Mouse (Mus musculus) midbrain, embryonic 10.5 days (tissue): ENCODE measurements at regions not wholly inside any gene's neighbourhood (a gene's known extent, or its start where the extent isn't known, plus 50 kb on each side); places are given as distances from the start of the nearest gene placed in this dataset.

Source experiments
- DNase-seq: peaks from one replicate; pipeline ENCODE4 v3.0.0-alpha.2; 2017; ENCODE audit warnings: low spot score
- H3K27ac ChIP-seq: fragments of 300-500 bp; sonication (generic); replicated peaks from 2 replicates; pipeline ENCODE4 v1.5.1; 2016; ENCODE audit warnings: mild to moderate bottlenecking
- H3K27me3 ChIP-seq: fragments of 300-500 bp; sonication (generic); 2 replicates; pipeline ENCODE4 v1.6.1; 2016; ENCODE audit warnings: low read depth, mild to moderate bottlenecking; ENCODE audit not compliant: poor library complexity, severe bottlenecking
- H3K36me3 ChIP-seq: fragments of 300-500 bp; sonication (generic); 2 replicates; pipeline ENCODE4 v1.6.1; 2016; ENCODE audit warnings: mild to moderate bottlenecking, moderate library complexity
- H3K4me1 ChIP-seq: fragments of 300-500 bp; sonication (generic); 2 replicates; pipeline ENCODE4 v1.6.1; 2016
- H3K4me3 ChIP-seq: fragments of 300-500 bp; sonication (generic); 2 replicates; pipeline ENCODE4 v1.5.1; 2016; ENCODE audit warnings: mild to moderate bottlenecking, moderate library complexity
- H3K9me3 ChIP-seq: fragments of 300-500 bp; sonication (generic); replicated peaks from 2 replicates; pipeline ENCODE4 v1.6.1; 2016; ENCODE audit warnings: mild to moderate bottlenecking
- WGBS: fragments of 180-500 bp; shearing (Covaris S2); methylation state at CpG from one replicate; pipeline ENCODE4 v1.1.7; 2016; 5-methylcytosine and 5-hydroxymethylcytosine counted together

- 79% methylated on average over 10 of the region's 10 CpGs for WGBS
- Histone ChIP-seq H3K27ac (peak overlapping the region; percentile 75; the same call in 1 of the 2 replicates), H3K27me3 (peaks cover 30% of the 10 kb centered on the region)
Measured at GRCm38 (mm10) chr9:46704151-46704905, 294.2 kb upstream of the Gm4791 start.

DNA sequence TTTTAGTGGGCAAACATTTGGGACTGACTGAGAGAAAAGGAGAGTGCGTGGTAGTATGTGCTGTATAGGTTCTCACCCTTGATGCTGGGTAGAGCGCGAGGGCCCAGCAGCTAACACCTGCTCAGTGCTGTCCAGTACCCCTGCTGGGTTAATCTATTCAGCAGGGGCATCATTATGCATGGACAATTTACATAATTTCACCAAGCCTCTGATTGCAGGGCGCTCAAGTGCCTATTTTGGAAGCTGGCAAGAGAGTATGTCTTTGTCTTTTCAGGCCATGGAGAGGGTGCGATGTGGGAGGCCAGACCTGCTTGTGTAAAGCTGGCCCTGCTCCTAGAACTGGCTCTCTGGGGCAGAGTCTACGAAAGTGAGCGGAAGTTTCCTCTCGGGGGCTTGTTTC lies 294.9 kb upstream of the Gm4791 start:
- no peaks in the 10 kb centered on the region for H3K36me3 ChIP-seq
- H3K4me3 ChIP-seq: no peak overlapping the region
- peaks cover 30% of the 10 kb centered on the region for H3K27me3 ChIP-seq
- DNase-seq: no peak
- H3K27ac ChIP-seq: peak overlapping the region; percentile 75
- H3K9me3 ChIP-seq: no peaks in the 10 kb centered on the region
- H3K4me1 ChIP-seq: peaks cover 30% of the 10 kb centered on the region
- WGBS: 64% methylated on average over 8 of the region's 8 CpGs

More at GRCm38 (mm10) chr9:46704151-46704905, 294.2 kb upstream of the Gm4791 start:
- Histone ChIP-seq H3K4me3 (no peak overlapping the region), H3K36me3 (no peaks in the 10 kb centered on the region), H3K9me3 (no peaks in the 10 kb centered on the region), H3K4me1 (peaks cover 30% of the 10 kb centered on the region)
- no peak for DNase-seq

GRCm38 (mm10) chr9:46702901-46703636 lies 295.5 kb upstream of the Gm4791 start:
- DNase-seq: peak; percentile 17
- 47% methylated on average over 13 of the region's 13 CpGs for WGBS
- Histone ChIP-seq H3K27me3 (peaks cover 30% of the 10 kb centered on the region), H3K4me1 (peaks cover 30% of the 10 kb centered on the region), H3K9me3 (no peaks in the 10 kb centered on the region), H3K4me3 (no peak overlapping the region), H3K27ac (peak overlapping the region; percentile 75), H3K36me3 (no peaks in the 10 kb centered on the region)

- Histone ChIP-seq H3K4me3 (peak overlapping the region; percentile 17; the same call in 1 of the 2 replicates), H3K36me3 (no peaks in the 10 kb centered on the region), H3K27ac (peak overlapping the region; percentile 75), H3K4me1 (peaks cover 30% of the 10 kb centered on the region), H3K27me3 (peaks cover 28% of the 10 kb centered on the region), H3K9me3 (no peaks in the 10 kb centered on the region)
- WGBS: 26% methylated on average over 16 of the region's 16 CpGs
- peak; percentile 35 for DNase-seq
Measured at GRCm38 (mm10) chr9:46702053-46702900, 296.3 kb upstream of the Gm4791 start.

DNA sequence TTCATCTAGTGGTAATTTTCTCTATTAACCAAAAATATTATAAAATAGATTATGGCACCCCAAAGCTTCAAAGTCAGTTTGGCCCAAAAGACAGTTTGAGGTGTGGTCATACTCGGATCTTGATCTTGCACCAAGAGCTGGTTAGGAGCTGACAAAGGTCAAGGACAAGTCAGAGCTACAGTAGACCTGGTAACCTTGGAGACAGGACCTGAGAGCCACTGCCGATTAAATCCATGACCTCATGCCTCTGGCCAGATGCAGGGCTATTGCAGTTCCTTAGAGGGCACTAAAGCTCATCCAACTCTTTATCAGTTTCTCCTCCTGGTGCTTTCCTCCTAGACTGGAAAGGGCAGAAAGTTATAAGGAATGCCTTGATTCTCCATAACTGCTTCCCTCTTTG lies 302.4 kb upstream of the Gm4791 start:
- Histone ChIP-seq H3K4me3 (no peak overlapping the region), H3K9me3 (no peaks in the 10 kb centered on the region), H3K27ac (no peak overlapping the region), H3K4me1 (no peaks in the 10 kb centered on the region), H3K36me3 (no peaks in the 10 kb centered on the region), H3K27me3 (no peaks in the 10 kb centered on the region)
- no peak for DNase-seq
- WGBS: 78% methylated on average over 2 of the region's 2 CpGs

DNA sequence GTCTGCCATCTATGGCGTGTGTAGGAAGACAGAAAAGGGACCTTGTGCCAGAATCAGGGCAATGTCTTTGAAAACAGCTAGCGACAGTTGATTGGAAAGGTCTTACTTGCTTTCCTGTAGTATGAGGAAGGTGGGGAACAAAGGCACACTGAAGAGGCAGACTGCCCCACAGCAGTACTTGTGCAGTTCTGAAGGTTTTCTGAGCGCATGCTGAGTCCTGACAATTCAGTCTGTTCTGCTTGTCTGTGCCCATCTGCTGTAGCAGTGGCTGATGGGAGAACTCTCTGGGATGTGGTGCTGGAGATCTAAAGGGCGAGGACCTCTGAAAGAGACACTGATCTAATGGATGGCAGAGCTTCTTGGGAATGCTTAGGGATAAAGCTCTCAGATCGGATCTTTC lies 309.2 kb upstream of the Gm4791 start:
- DNase-seq: no peak
- peaks cover 13% of the 10 kb centered on the region; the same call in 1 of the 2 replicates for H3K4me1 ChIP-seq
- no peaks in the 10 kb centered on the region for H3K9me3 ChIP-seq
- 77% methylated on average over 5 of the region's 5 CpGs for WGBS
- H3K27ac ChIP-seq: no peak overlapping the region
- no peaks in the 10 kb centered on the region; the same call in 1 of the 2 replicates for H3K27me3 ChIP-seq
- H3K4me3 ChIP-seq: no peak overlapping the region
- no peaks in the 10 kb centered on the region for H3K36me3 ChIP-seq

DNA sequence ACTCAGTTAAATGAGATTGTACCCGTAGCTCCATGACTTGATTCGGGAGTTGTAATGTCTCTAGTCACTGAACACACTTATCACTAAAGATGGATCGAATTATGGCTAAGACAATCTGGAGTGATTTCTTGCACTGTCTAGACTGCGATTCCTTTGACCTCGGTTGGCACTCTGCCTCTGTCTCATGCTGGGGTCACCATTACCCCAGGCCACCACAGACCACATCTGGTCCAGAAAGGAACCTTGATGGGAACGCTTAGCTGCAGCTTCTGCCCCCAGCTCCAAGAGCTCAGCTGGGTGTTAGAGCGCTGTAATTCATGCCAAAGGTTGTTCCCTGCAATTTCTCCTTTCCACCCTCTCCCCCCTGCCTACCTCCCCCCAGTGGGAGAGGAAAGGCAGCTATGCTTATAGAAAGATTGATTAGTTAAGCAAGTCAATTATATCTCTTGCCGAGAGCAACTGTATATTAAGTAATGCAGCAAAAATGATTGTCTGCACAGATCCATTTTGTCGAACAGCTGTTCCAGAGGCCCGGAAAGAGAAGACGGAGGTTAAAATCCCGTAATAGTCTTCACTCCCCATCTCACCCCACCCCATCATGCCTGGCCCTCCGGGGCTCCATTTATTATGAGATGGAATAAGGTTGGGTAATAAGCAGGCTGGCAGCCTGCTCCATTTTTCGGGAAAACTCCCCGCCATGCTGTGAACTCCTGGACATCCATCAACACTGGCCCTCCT lies 314.3 kb upstream of the Gm4791 start:
- WGBS: 88% methylated on average over 15 of the region's 15 CpGs
- no peaks in the 10 kb centered on the region; the same call in 1 of the 2 replicates for H3K27me3 ChIP-seq
- H3K36me3 ChIP-seq: no peaks in the 10 kb centered on the region
- H3K27ac ChIP-seq: no peak overlapping the region; the same call in 1 of the 2 replicates
- no peak overlapping the region for H3K4me3 ChIP-seq
- peaks cover 12% of the 10 kb centered on the region; the same call in 1 of the 2 replicates for H3K4me1 ChIP-seq
- no peak for DNase-seq
- H3K9me3 ChIP-seq: no peaks in the 10 kb centered on the region

- no peaks in the 10 kb centered on the region for H3K4me1 ChIP-seq
- H3K27ac ChIP-seq: no peak overlapping the region
- no peaks in the 10 kb centered on the region for H3K27me3 ChIP-seq
- 69% methylated on average over 3 of the region's 3 CpGs for WGBS
- no peak overlapping the region for H3K4me3 ChIP-seq
- H3K36me3 ChIP-seq: no peaks in the 10 kb centered on the region
- DNase-seq: no peak
- no peaks in the 10 kb centered on the region for H3K9me3 ChIP-seq
Measured at GRCm38 (mm10) chr9:46672050-46672449, 326.5 kb upstream of the Gm4791 start.

DNA sequence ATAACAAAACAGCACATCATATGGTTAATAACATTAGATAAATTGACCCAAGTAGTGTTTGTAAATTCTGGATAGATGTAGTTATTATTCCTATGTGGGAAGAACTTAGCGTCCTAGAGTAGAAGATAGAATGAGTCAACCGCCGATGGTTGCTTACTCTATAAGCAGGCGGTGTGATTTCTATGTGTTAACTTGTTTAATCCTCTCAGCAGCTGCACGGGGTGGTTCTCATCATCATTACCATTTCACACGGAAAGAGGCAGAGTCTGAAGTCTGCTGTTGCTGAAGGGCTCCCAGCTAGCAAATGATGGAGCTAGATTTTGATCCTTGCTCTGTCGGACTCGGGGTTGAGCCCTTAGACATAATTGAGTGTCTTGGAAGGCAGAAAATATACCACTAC lies 334.6 kb upstream of the 4931429L15Rik start:
- Histone ChIP-seq H3K27me3 (peaks cover 15% of the 10 kb centered on the region), H3K4me1 (no peaks in the 10 kb centered on the region), H3K27ac (no peak overlapping the region), H3K4me3 (no peak overlapping the region), H3K9me3 (no peaks in the 10 kb centered on the region), H3K36me3 (no peaks in the 10 kb centered on the region)
- no peak for DNase-seq
- WGBS: 87% methylated on average over 8 of the region's 8 CpGs

DNA sequence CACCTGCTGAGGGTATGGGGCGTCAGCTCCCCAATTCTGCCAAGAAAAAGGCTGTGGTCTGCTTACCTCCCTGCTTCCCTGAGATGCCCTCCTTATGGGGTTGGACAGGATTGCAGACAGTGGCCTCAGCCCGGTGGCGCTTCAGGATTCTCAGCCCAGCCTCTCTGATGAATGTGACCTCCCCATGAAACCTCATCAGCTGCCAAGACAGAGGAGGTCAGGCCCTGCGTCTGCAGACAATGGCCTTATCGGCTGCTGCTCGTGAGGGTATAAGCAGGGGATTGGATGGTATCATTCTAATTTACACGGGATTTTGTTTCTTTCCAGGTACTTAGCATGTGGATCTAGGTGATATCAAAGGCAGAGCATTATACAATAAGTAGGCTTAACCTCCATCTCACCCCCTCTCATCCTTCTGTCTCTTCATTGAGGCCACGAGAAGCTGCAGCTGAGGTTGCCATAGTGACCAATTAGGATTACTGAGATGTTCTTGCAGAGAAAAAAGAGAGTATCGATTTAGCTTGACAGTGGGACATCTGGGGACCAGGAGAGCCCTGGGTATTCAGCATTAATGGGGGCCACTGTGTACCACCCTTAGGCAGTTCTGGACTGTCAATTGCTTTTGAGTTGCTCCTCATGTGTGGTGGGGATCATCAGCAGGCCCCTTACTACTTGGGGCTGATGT lies 327.6 kb upstream of the 4931429L15Rik start:
- Histone ChIP-seq H3K4me3 (no peak overlapping the region), H3K4me1 (peaks cover 51% of the 10 kb centered on the region), H3K27me3 (peaks cover 22% of the 10 kb centered on the region), H3K9me3 (no peaks in the 10 kb centered on the region), H3K36me3 (no peaks in the 10 kb centered on the region), H3K27ac (peak overlapping the region; percentile 64; the same call in 1 of the 2 replicates)
- WGBS: 29% methylated on average over 9 of the region's 9 CpGs
- peak; percentile 31 for DNase-seq

- Histone ChIP-seq H3K27ac (0 out of 2 replicates have a peak overlapping the region, but pooled peaks have one; percentile 35), H3K27me3 (peaks cover 11% of the 10 kb centered on the region), H3K36me3 (no peaks in the 10 kb centered on the region), H3K4me3 (no peak overlapping the region), H3K4me1 (peaks cover 51% of the 10 kb centered on the region), H3K9me3 (no peaks in the 10 kb centered on the region)
- 40% methylated on average over 7 of the region's 7 CpGs for WGBS
- DNase-seq: no peak
Measured at GRCm38 (mm10) chr9:46645469-46645884, 325.7 kb upstream of the 4931429L15Rik start.
